Mouse (Mus musculus): ENCODE measurements around the gene Akr1b7.

Akr1b7 gene

GRCm38 (mm10) chr6:34439006-34439405 lies 26.9 kb downstream of the Akr1b7 start:
- DNase-seq (ENCODE audit: low spot score): no peak

GRCm38 (mm10) chr6:34441556-34442257 lies 29.6 kb downstream of the Akr1b7 start:
- peak; percentile 17 for DNase-seq (ENCODE audit: low spot score)

GRCm38 (mm10) chr6:34443791-34444190 lies 31.7 kb downstream of the Akr1b7 start:
- no peak for DNase-seq (ENCODE audit: low spot score)

- DNase-seq (ENCODE audit: low spot score): peak; percentile 53
These were observed 35.8 kb downstream of the Akr1b7 start for GRCm38 (mm10) chr6:34447961-34448360.

- DNase-seq (ENCODE audit: low spot score): no peak
These were observed 36.6 kb downstream of the Akr1b7 start for GRCm38 (mm10) chr6:34448696-34449095.

- DNase-seq (ENCODE audit: low spot score): no peak
These were observed 41.0 kb downstream of the Akr1b7 start for GRCm38 (mm10) chr6:34452963-34453770.

- no peak for DNase-seq (ENCODE audit: low spot score)
These were observed 47.3 kb downstream of the Akr1b7 start for GRCm38 (mm10) chr6:34459456-34459855.

- DNase-seq (ENCODE audit: low spot score): no peak
These were observed 48.5 kb downstream of the Akr1b7 start for GRCm38 (mm10) chr6:34460651-34461050.

- DNase-seq (ENCODE audit: low spot score): no peak
These were observed 51.4 kb downstream of the Akr1b7 start for GRCm38 (mm10) chr6:34463582-34463981.

- DNase-seq (ENCODE audit: low spot score): no peak
These were observed 59.4 kb downstream of the Akr1b7 start for GRCm38 (mm10) chr6:34471434-34472110.

Data from ovary, postnatal 36 days (tissue).